Mouse (Mus musculus): Measurements from ENCODE around the gene Megf8.

Megf8 gene

DNA sequence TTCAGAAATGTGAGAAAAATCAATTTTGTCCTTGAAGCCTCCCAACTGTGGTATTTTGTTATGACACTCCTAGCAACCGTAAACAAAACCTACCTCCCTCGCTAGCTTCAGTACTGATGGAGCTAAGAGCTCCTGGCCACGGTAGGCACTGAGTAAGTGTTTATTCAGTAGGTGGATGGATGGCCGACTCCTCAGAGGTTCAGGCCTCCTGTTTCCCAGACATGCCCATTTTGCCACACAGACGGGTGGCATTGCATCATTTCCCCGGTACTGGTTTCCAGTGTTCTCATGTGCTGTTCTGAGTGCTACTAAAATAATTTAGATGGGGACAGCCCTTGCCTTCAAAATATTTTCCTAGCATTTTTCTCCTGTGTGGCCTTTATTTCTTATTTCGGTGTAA, 89.5 kb downstream of the Megf8 start:
- no peak for DNase-seq (ENCODE audit: low spot score in 2 of 2)

DNA sequence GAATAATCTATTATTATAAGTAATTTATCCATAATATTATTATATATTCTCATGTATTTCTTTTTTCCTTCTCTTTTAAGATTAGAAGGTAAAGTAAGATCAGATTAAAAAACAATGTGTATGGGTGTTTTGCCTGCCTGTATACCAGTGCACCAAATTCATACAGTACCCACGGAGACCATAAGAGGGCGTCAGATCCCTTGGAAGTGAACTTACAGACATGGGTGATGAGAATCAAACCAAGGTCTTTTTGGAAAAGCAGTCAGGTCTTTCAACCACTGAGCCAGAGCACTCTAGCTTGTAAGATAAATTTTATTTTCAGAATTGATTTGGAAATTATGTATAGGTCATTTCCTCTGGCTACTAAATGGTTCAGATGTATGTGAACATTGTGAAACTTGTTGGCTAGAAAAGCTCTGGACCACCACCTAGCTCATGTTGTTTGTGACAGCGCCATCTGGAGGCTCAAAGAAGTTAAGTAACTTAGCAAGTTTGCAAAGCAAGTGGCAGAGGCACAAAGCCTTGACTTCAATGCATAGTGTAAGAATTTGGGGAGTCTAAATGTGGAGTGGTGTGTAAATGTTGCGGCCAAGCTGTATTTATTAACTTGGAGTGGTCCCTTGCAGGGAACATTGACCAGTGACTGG, 92.3 kb downstream of the Megf8 start:
- DNase-seq (ENCODE audit: low spot score in 2 of 2), result peak in 1 of 2 experiments; percentile 53

DNA sequence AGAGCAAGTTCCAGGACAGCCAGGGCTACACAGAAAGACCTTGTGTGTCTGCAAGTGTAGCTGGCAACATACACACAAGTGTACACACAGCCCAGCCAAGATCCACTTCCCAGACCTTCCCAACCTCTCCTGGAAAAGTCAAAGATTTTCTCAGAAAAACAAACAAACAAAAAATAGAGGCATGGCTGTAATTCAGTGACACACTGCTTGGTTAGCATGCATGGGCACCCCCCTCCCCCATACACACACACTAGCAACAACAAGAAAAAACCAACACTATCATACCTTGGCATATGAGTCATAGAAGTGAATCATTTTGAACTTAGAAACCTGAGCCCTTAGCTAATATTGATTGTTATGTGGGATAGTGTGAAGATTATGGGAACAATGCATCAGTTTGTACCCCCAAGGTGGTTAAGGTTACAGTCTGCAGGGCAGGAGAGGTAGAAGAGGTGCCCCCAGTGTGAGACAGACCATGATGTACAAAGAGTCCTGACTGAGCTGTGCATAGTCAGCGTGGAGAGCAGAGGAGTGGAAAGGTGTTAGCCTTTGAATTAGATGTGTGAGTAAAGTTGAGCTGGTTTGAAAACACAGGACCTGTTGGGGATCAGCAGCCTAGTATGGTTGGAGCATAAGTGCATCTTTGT, 94.1 kb downstream of the Megf8 start:
- DNase-seq (ENCODE audit: low spot score in 2 of 2), result no peak

DNA sequence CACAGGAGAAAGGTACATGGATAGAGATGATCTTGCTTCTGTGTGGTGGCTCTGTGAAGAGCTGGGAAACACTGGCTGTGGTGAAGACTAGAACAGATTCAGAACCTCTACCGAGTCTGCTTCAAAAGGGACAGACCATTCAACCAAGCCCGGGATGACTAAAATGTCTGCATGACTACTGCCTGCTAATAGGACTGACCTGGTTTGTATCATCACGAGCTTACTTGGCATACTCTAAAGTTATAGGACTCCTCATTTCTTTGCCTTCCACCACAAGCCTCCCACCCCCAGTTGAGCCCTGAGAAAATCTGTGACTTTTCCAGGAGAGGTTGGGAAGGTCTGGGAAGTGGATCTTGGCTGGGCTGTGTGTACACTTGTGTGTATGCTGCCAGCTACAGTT, 94.9 kb downstream of the Megf8 start:
- DNase-seq (ENCODE audit: low spot score in 2 of 2), result no peak

DNA sequence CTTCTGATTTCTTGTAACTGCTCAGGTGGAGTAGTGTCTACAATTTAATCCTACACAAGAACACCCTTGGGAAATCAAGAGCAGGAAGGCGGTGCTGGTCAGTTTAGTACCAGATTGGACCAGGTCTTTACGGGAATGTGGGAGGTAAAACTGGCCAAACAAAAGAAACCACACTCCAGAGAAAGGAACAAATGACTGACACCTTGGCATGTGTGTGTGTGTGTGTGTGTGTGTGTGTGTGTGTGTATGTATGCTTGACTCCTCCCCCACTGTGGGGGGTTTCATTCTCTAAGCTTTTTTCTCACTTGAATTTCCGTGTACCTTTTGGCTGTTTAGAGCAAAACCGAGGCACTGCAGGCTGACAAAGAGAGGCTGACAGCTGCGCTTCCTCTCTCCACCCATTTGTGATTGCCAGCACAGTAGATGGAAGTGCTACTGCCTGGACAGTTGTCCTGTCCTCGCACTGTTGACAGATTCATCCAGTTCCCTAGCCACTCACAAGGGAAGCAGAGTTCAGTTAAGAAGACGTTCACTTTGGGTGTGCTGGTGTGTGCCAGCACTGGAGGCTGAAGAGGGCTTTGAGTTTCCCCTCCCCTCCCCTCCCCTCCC, 96.0 kb downstream of the Megf8 start, which contains the start of gene Cxcl17:
Gene Cxcl17 (minus strand): TSS at position 54 of the 609 bp plus-strand sequence.
- no peak for DNase-seq (ENCODE audit: low spot score in 2 of 2)
